Mouse (Mus musculus) fat pad, adult 2 months (tissue): ENCODE results near the gene 4933425L06Rik.
A peak's percentile ranks its signal among the peaks of the same experiment; 100 is the strongest.

Experiments
- DNase-seq: peaks from one replicate; pipeline ENCODE4 v3.0.0-alpha.2; 2011; ENCODE audit warnings: low read depth, low spot score; ENCODE audit errors: extremely low read depth

4933425L06Rik gene

DNA sequence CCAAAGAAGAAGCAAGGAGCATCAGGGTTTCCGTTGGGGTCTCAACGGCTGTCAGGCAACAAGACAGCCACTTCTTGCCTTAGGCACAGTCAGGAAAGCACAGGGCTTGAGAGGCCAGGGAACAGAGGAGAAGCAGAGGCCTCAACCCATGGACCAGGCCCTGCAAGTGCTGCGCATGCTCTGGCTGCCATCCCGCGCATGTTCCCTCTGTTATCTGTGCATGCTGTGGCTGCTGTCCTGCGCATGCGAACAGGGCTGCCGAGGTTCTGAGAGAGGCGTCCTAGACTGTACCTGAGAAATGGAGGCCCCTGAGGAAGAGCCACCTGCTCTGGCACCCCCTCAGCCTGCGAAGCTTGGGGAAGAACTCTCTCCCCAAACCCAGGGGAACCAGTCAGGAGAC, at the start of gene 4933425L06Rik:
4933425L06Rik (plus strand) TSS at position 261 of the 400 bp plus-strand sequence.
- DNase-seq: no peak

DNA sequence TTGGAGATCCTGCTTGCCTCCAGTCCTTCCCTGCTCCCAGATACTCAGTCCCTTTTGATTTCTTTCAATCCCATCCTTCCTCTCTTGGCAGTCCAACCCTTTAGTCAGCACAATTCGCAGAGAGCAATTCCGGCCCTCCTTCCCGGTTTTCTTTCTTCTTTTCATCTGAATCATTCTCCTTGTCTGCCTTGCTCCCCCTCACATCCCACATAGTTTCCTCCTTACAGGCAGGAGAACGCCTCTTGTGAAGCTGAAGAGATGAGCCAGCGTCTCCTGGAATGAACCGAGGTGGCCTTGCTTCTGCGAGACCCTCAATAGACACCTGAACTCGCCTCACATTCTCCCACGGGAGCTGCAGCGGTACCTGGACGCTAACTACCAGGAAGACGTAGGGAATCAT, 44.1 kb upstream of the 4933425L06Rik start:
- no peak for DNase-seq

DNA sequence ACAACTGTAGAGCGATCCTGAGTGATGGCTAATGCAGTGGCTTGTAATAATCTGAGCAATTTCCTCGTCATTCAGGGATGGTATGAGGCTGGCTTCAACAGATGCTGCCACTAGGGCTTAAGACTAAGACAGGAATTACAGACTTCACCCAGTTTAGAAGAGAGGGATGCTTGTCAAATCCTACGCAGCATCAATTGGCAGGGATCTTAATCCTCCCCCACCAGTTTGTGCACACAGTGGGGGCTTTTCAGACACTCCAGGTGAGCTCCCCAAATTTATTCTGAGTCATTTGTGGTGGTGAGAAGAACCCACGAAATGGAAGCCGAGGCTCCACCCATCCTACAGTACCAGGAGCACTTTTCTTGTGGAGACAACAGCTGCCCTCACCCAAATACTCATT, 43.6 kb upstream of the 4933425L06Rik start:
- DNase-seq: no peak

DNA sequence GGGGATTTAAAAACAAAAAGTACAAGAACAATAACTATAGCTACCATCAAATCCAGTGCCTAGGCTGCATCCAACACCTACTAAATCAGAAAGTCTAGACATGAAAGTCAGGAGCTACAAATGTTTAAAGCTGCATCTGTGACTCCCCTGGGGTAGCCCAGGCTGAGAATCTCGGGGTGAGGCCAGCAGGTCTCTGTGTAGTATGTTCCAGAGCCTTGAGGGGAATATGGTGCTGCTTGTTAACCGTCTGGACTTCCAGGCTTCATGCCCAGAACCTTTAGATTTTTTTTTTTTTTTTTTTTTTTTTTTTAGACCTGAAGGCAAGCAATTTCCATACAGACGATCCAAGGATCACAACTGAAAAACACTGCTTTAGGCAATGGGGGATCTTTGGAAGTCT, 38.0 kb upstream of the 4933425L06Rik start:
- no peak for DNase-seq

DNA sequence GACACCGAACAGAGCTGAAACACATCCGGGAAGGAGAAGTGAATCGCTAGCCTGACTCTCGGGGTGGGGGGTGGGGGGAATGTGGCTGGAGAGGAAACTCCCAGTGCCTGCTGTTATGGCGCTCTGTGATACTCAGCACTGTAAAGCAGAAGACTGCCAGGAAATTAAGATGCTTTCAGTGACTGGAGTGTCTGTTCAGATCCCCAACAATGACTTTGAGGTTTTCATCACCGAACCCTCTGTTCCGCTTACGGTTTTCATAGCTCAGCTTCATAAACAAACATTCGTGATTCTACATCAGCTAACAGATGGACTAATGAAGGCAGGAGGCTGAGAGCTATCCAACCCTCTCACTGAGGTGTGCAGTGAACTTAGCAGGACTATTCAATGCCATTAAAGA, 34.5 kb upstream of the 4933425L06Rik start:
- no peak for DNase-seq

- DNase-seq: no peak
Measured at GRCm38 (mm10) chr13:105048662-105049061, 33.3 kb upstream of the 4933425L06Rik start.

- no peak for DNase-seq
Measured at GRCm38 (mm10) chr13:105051432-105051831, 30.5 kb upstream of the 4933425L06Rik start.

- no peak for DNase-seq
Measured at GRCm38 (mm10) chr13:105053618-105054017, 28.3 kb upstream of the 4933425L06Rik start.

GRCm38 (mm10) chr13:105054181-105054940, 27.6 kb upstream of the 4933425L06Rik start, which contains the start of gene Rgs7bp:
Rgs7bp (minus strand) TSS chr13:105054930.
- no peak for DNase-seq

DNA sequence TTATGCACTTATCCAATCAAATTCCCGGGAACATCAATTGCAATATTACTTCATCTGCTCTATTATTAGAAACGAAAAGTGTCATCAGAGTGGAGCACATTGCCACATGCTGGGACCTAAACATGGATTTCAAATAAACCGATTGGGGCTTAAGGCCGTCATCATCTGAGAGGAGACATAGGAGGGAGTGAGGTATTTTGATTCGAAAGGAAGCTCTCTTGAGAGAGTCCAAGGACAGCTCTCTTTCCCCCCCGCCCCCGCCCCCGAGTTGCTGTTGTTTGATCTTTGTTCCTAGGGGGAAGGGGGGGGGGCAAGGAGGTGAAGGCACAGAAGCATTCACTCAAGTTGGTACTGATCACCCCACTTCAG, 27.0 kb upstream of the 4933425L06Rik start:
- DNase-seq: no peak

GRCm38 (mm10) chr13:105055374-105055773, 26.5 kb upstream of the 4933425L06Rik start:
- DNase-seq: no peak

DNA sequence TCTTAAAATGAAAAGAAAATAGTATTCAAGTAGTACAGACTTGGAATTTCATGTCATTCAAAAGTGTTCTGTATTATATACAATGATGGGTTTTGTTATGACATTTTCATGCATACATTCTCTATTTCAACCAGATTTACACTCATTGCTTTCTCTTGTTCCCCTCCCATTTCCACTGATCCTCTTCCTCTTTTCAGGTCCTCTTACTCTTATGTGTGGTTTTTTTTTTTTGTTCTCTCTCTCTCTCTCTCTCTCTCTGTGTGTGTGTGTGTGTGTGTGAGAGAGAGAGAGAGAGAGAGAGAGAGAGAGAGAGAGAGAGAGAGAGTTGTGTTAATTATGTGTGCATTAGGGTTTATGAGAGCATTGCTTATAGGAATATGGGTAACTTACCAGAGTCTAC, 15.8 kb upstream of the 4933425L06Rik start:
- DNase-seq: no peak

- DNase-seq: no peak
Measured at GRCm38 (mm10) chr13:105066890-105067845, 14.8 kb upstream of the 4933425L06Rik start.

GRCm38 (mm10) chr13:105089276-105089675, 7.4 kb downstream of the 4933425L06Rik start:
- DNase-seq: peak; percentile 21

DNA sequence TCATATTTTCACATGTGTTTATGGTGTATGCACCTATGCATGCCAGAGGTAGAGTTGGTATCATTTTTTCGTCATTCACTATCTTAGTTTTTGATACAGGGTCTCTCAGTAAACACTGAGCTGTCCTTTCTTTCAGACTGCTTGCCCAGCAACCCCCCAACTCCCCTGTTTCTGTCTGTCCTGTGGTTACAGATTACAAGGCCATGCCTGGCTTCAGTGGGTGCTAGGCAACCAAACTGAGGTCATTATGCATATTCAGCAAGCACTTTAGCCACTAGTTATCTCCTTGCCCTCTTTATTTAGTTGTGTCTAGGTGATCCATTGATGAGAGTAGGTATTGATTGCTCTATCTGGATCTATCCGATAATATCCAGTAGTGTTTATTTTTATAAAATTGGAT, 14.4 kb downstream of the 4933425L06Rik start:
- no peak for DNase-seq

GRCm38 (mm10) chr13:105100705-105101104, 18.8 kb downstream of the 4933425L06Rik start:
- no peak for DNase-seq

DNA sequence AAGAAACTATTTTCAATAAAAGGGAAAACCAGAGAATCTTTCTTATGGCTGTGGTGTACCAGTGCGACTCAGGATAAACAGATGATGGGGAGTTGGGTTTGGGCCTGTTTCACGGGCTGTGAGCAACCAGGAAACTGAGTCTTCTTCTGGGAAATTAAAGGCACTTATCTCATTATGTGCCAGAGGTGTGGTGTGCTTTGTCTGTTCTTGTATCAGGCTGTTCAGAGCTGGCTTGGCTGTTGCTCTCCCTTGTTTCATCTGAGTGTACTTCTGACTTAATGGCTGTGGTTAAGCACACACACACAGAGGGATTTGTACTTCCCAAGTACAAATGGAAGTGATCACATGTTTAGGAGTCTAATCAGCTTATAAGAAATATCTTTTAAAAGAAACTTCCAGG, 22.5 kb downstream of the 4933425L06Rik start:
- DNase-seq: no peak

- DNase-seq: no peak
Measured at GRCm38 (mm10) chr13:105111599-105111998, 29.7 kb downstream of the 4933425L06Rik start.

- DNase-seq: no peak
Measured at GRCm38 (mm10) chr13:105121617-105122016, 39.7 kb downstream of the 4933425L06Rik start.

- DNase-seq: no peak
Measured at GRCm38 (mm10) chr13:105122092-105122491, 40.2 kb downstream of the 4933425L06Rik start.

DNA sequence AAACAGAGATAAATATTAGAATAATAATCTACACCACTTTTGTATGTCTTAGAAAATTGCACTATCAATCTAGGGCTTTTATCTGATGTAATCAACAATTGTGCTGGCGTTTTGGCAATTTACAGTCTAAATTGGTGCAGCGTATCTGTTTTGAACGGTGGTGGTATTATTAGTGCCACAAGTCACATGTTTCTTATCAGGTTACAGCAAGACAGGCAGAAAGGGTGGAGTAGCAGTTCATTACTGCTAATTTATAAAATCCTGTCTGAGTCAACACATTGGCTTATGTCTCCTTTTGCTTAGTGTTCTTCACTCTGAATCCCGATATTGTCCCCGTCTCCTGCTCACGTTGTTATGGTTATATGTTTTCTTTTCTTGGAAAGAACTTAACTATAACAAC, 48.2 kb downstream of the 4933425L06Rik start:
- no peak for DNase-seq

DNA sequence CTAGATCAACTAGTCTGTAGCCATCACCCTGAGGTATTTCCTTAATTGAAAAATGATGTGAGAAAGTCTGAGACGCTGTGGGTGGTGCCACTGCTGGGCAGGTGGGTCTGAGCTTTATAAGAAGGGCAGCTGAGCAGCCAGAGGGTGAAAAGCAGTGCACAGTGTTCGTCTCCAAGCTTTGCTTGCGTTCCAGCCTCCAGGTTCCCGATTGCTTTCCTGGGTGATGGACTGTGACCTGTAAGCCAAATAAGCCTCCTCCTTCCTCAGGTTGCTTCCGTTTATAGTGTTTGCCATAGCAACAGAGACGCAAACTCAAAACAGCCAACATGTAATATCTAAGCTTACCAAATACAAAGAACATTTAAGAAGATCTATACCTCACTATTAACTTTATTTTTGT, 50.4 kb downstream of the 4933425L06Rik start:
- no peak for DNase-seq
